Mouse (Mus musculus) thymus, adult 2 months (tissue): Measurements from ENCODE around the gene Olfr1423. TPM values are rescaled to one million over a fixed set of nuclear protein-coding genes. Genes with fewer than 3 reads are reported as not detected.

Source experiments
- DNase-seq: peaks from one replicate; pipeline ENCODE4 v3.0.0; 2021
- H3K27ac ChIP-seq: fragments of 200-500 bp; 2 replicates; pipeline ENCODE4 v1.5.1; 2012; ENCODE audit warnings: low read length, control low read depth; ENCODE audit not compliant: control insufficient read depth, insufficient read depth
- H3K27me3 ChIP-seq: fragments of 200-500 bp; 2 replicates; pipeline ENCODE4 v1.6.1; 2012; ENCODE audit warnings: mild to moderate bottlenecking, low read length, moderate library complexity, mixed read lengths; ENCODE audit not compliant: control insufficient read depth, insufficient read depth
- H3K36me3 ChIP-seq: fragments of 200-500 bp; 2 replicates; pipeline ENCODE4 v1.6.1; 2012; ENCODE audit warnings: mild to moderate bottlenecking, low read length, moderate library complexity; ENCODE audit not compliant: control insufficient read depth, insufficient read depth
- H3K4me1 ChIP-seq: fragments of 200-500 bp; replicated peaks from 2 replicates; pipeline ENCODE4 v1.6.1; 2012; ENCODE audit warnings: low read length; ENCODE audit not compliant: control insufficient read depth, insufficient read depth
- H3K4me3 ChIP-seq: fragments of 200-500 bp; 2 replicates; pipeline ENCODE4 v1.5.1; 2012; ENCODE audit warnings: mild to moderate bottlenecking, low read length, control low read depth, moderate library complexity; ENCODE audit not compliant: control insufficient read depth, insufficient read depth
- CTCF ChIP-seq: fragments of 200-500 bp; IDR thresholded peaks from 2 replicates; pipeline ENCODE4 v1.5.1; 2012; ENCODE audit warnings: mild to moderate bottlenecking, control low read depth, low read length, moderate library complexity, borderline replicate concordance; ENCODE audit not compliant: control insufficient read depth, poor library complexity, insufficient read depth; ENCODE audit errors: extremely low read depth
- POLR2A ChIP-seq: fragments of 200-500 bp; IDR thresholded peaks from 2 replicates; pipeline ENCODE4 v1.6.1; 2012; ENCODE audit warnings: mild to moderate bottlenecking, low read length, control low read depth, moderate library complexity; ENCODE audit not compliant: control insufficient read depth, poor library complexity, insufficient read depth; ENCODE audit errors: extremely low read depth
- WGBS: fragments of 180-500 bp; shearing (Covaris S2); methylation state at CpG from one replicate; pipeline ENCODE4 v1.1.7; 2018; 5-methylcytosine and 5-hydroxymethylcytosine counted together
- polyA plus RNA-seq: library from polyadenylated mRNA; depleted of rRNA; stranded (reverse); fragments of >200 nt; gene quantifications from 2 replicates; pipeline ENCODE4 v1.2.3, GENCODE M21; 2012

Gene Olfr1423
- polyA plus RNA-seq, 1 experiment = not detected

GRCm38 (mm10) chr19:12025333-12025732 lies 15.8 kb downstream of the Olfr1423 start:
- Histone ChIP-seq H3K27ac (no peak overlapping the region), H3K4me3 (no peak overlapping the region), H3K4me1 (no peaks in the 10 kb centered on the region), H3K36me3 (no peaks in the 10 kb centered on the region), H3K27me3 (no peaks in the 10 kb centered on the region)
- WGBS = 93% methylated on average over 3 of the region's 3 CpGs
- no peak for DNase-seq
- TF ChIP-seq CTCF (no peak), POLR2A (no peak)

- WGBS = 68% methylated on average over 4 of the region's 4 CpGs
- TF ChIP-seq CTCF (no peak), POLR2A (no peak)
- no peak for DNase-seq
- no peak overlapping the region for H3K4me3 ChIP-seq
- no peaks in the 10 kb centered on the region for H3K36me3 ChIP-seq
- H3K27me3 ChIP-seq = no peaks in the 10 kb centered on the region
- H3K27ac ChIP-seq = no peak overlapping the region
- no peaks in the 10 kb centered on the region for H3K4me1 ChIP-seq
Measured at GRCm38 (mm10) chr19:12024149-12024548, 17.0 kb downstream of the Olfr1423 start.

- no peak overlapping the region for H3K27ac ChIP-seq
- TF ChIP-seq POLR2A (no peak), CTCF (no peak)
- 98% methylated on average over 4 of the region's 4 CpGs for WGBS
- no peaks in the 10 kb centered on the region for H3K4me1 ChIP-seq
- H3K4me3 ChIP-seq = no peak overlapping the region
- DNase-seq = no peak
- no peaks in the 10 kb centered on the region for H3K36me3 ChIP-seq
- no peaks in the 10 kb centered on the region for H3K27me3 ChIP-seq
Measured at GRCm38 (mm10) chr19:12016192-12016591, 24.9 kb downstream of the Olfr1423 start.

- Histone ChIP-seq H3K36me3 (no peaks in the 10 kb centered on the region), H3K27ac (no peak overlapping the region), H3K27me3 (no peaks in the 10 kb centered on the region), H3K4me3 (no peak overlapping the region), H3K4me1 (no peaks in the 10 kb centered on the region)
- DNase-seq = no peak
- 87% methylated on average over 8 of the region's 8 CpGs for WGBS
- no peak for TF ChIP-seq CTCF
- no peak for TF ChIP-seq POLR2A
Measured at GRCm38 (mm10) chr19:12015708-12016107, 25.4 kb downstream of the Olfr1423 start.

- TF ChIP-seq POLR2A = no peak
- TF ChIP-seq CTCF = no peak
- H3K4me3 ChIP-seq = peak overlapping the region; percentile 10; the same call in 1 of the 2 replicates
- no peaks in the 10 kb centered on the region for H3K27me3 ChIP-seq
- peaks cover 6% of the 10 kb centered on the region for H3K4me1 ChIP-seq
- 5% methylated on average over 10 of the region's 12 CpGs for WGBS
- H3K27ac ChIP-seq = no peak overlapping the region; the same call in 1 of the 2 replicates
- DNase-seq = peak; percentile 53
- H3K36me3 ChIP-seq = no peaks in the 10 kb centered on the region
Measured at GRCm38 (mm10) chr19:12013228-12013627, 27.9 kb downstream of the Olfr1423 start.

- TF ChIP-seq POLR2A (no peak), CTCF (no peak)
- 1% methylated on average over 10 of the region's 10 CpGs for WGBS
- no peak for DNase-seq
- no peak overlapping the region; the same call in 1 of the 2 replicates for H3K4me3 ChIP-seq
- peaks cover 6% of the 10 kb centered on the region for H3K4me1 ChIP-seq
- H3K27me3 ChIP-seq = no peaks in the 10 kb centered on the region
- H3K27ac ChIP-seq = no peak overlapping the region
- no peaks in the 10 kb centered on the region for H3K36me3 ChIP-seq
Measured at GRCm38 (mm10) chr19:12012615-12013014, 28.5 kb downstream of the Olfr1423 start.
